Mouse (Mus musculus) lung, embryonic 16.5 days (tissue): ENCODE measurements around the gene Cklf. TPM values are rescaled to one million over a fixed set of nuclear protein-coding genes. Genes with fewer than 3 reads are reported as not detected.

Experiments
- ATAC-seq: fragments of 200-750 bp; cut with Nextera tagmentation; 2 replicates; pipeline ENCODE4 v1.8.0; 2017; ENCODE audit warnings: low read depth, mild to moderate bottlenecking, moderate library complexity
- H3K27ac ChIP-seq: fragments of 300-500 bp; sonication (generic); 2 replicates; pipeline ENCODE4 v1.5.1; 2014; ENCODE audit warnings: mild to moderate bottlenecking, control low read depth, low read length
- H3K27me3 ChIP-seq: fragments of 300-500 bp; sonication (generic); 2 replicates; pipeline ENCODE4 v1.6.1; 2014; ENCODE audit warnings: low read depth, low read length, mixed read lengths; ENCODE audit not compliant: control insufficient read depth, insufficient read depth
- H3K36me3 ChIP-seq: fragments of 300-500 bp; sonication (generic); 2 replicates; pipeline ENCODE4 v1.6.1; 2014; ENCODE audit warnings: low read length; ENCODE audit not compliant: control insufficient read depth, insufficient read depth
- H3K4me1 ChIP-seq: fragments of 300-500 bp; sonication (generic); replicated peaks from 2 replicates; pipeline ENCODE4 v1.6.1; 2014; ENCODE audit warnings: low read length, mixed read lengths; ENCODE audit not compliant: control insufficient read depth, insufficient read depth
- H3K4me2 ChIP-seq: fragments of 300-500 bp; sonication (generic); 2 replicates; pipeline ENCODE4 v1.6.1; 2014; ENCODE audit warnings: low read depth, low read length, control low read depth
- H3K4me3 ChIP-seq: fragments of 300-500 bp; sonication (generic); 2 replicates; pipeline ENCODE4 v1.5.1; 2014; ENCODE audit warnings: mild to moderate bottlenecking, low read length, control low read depth
- H3K9ac ChIP-seq: fragments of 300-500 bp; sonication (generic); 2 replicates; pipeline ENCODE4 v1.6.1; 2014; ENCODE audit warnings: low read length, control low read depth
- H3K9me3 ChIP-seq: fragments of 300-500 bp; sonication (generic); 2 replicates; pipeline ENCODE4 v1.6.1; 2016; ENCODE audit warnings: low read length; ENCODE audit not compliant: control insufficient read depth
- WGBS: fragments of 180-500 bp; shearing (Covaris S2); extraction: QIAGEN DNeasy Blood & Tissue Kit; methylation state at CpG from one replicate; pipeline ENCODE4 v1.1.7; 2014; 5-methylcytosine and 5-hydroxymethylcytosine counted together
- polyA plus RNA-seq: library from polyadenylated mRNA; unstranded; fragments of >200 nt; fragmentation: Nextera tagmentation; extraction: Ambion mirVana; gene quantifications from 2 replicates; pipeline ENCODE4 v1.2.1, GENCODE M21; 2015

Gene Cklf
- polyA plus RNA-seq = 41.4 and 42.1 TPM in 2 replicates

DNA sequence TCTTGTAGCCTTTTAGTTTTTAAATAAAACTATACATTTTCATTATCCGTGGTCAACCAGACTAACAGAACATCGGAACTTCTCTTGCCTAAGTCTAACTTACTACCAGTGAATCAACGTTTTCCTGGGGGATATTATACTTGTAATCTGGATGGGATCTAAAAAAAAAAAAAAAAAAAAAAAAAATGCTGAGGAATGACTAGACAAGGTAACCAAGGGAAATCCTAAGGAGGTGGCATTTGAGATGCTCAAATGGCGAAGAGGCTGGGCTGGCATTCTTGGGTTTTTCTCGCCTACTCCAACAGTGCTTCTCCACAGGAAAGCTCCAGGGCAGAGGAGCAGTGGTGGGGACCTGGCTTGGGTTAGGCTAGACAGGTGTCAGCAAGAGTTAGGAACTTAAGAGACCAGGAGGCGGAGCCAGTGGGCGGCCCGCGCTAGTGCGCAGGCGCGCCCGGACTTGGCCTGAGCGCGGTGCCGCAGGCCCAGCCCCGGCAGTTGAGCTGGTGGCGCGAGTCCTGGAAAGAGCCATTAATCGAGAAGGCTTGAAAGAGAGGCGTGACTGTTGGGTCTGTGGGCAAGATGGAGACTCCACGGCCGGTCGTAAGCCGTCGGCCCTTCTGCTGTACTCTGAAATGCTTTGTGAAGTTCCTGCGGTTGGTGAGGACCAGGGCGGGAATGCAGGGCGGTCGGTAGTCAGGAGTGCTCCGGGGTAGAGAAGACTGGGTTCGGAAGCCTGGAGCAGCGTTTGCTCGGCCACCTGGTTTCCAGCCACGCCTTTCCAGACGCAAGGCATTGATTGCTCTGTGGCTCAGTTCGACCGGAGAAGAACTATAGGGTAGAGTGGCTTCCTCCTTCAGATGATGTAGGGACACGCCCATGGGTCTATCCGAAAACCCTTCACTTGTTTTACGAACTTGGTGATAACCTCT lies at the start of gene Cklf:
TSS of gene Cklf (plus strand) at position 423 of the 929 bp plus-strand sequence.
- 3% methylated on average over 41 of the region's 41 CpGs for WGBS
- Histone ChIP-seq H3K4me3 (peak within 1 kb of the TSS; percentile 82), H3K27ac (peak within 1 kb of the TSS; percentile 92), H3K27me3 (no peaks in the 10 kb centered on the region), H3K4me2 (peak within 1 kb of the TSS; percentile 55), H3K4me1 (peaks cover 10% of the 10 kb centered on the region), H3K9ac (peak within 1 kb of the TSS; percentile 84), H3K9me3 (no peaks in the 10 kb centered on the region), H3K36me3 (no peaks in the 10 kb centered on the region)
- peak; percentile 87 for ATAC-seq

DNA sequence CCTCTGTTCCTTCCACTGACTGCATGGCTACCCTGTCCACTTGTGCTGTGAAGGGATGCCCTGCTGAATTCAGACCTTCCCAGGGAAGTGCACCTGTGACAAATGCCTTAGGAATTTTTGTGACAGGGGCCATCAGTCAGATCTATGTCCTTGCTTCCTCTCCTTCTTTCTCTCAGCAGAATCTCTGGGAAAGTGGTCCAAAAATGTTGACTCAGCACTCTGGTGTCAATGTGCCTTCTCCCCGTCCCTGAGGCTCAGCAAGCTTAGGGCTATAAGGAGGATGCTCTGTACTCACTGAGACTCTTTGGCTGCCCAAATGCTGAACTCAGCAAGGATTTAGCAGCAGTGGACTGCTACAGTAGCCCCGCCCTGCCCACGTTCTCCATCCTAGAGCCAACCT lies 49.0 kb upstream of the Cklf start:
- no peaks in the 10 kb centered on the region for H3K9me3 ChIP-seq
- no peaks in the 10 kb centered on the region for H3K4me1 ChIP-seq
- no peak for ATAC-seq
- H3K9ac ChIP-seq = no peak overlapping the region
- no peak overlapping the region for H3K4me3 ChIP-seq
- 75% methylated on average over 3 of the region's 3 CpGs for WGBS
- H3K4me2 ChIP-seq = no peak overlapping the region
- H3K27me3 ChIP-seq = no peaks in the 10 kb centered on the region
- no peak overlapping the region for H3K27ac ChIP-seq
- no peaks in the 10 kb centered on the region for H3K36me3 ChIP-seq

GRCm38 (mm10) chr8:104202320-104202719 lies 48.3 kb upstream of the Cklf start:
- Histone ChIP-seq H3K27me3 (no peaks in the 10 kb centered on the region), H3K4me1 (no peaks in the 10 kb centered on the region), H3K36me3 (no peaks in the 10 kb centered on the region), H3K9me3 (no peaks in the 10 kb centered on the region), H3K27ac (no peak overlapping the region), H3K4me2 (no peak overlapping the region), H3K4me3 (no peak overlapping the region), H3K9ac (no peak overlapping the region)
- no peak for ATAC-seq
- WGBS = 72% methylated on average over 4 of the region's 4 CpGs

DNA sequence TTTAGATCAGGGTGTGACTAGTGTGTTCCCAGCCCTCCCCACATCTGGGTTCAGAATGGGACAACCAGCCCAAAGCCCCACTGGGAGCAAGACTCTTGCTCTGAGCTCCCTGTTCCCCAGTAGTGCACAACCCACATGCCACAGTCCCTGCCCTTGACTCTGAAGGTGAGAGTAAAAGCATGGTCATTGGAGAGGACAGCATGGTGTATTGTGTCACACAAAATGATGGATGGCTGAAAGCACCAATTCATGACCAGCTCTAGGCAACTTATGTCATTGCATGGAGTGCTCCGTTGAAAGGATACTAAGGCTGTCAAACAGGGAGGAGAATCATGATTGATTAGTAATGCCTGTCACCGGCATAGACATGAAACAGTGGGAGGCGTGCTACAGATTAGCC lies 45.4 kb upstream of the Cklf start:
- 64% methylated on average over 3 of the region's 3 CpGs for WGBS
- ATAC-seq = no peak

GRCm38 (mm10) chr8:104217601-104218000 lies 33.1 kb upstream of the Cklf start:
- 83% methylated on average over 5 of the region's 5 CpGs for WGBS
- H3K9me3 ChIP-seq = no peaks in the 10 kb centered on the region
- no peak overlapping the region for H3K9ac ChIP-seq
- H3K4me3 ChIP-seq = no peak overlapping the region
- H3K36me3 ChIP-seq = no peaks in the 10 kb centered on the region
- no peaks in the 10 kb centered on the region for H3K27me3 ChIP-seq
- no peak for ATAC-seq
- no peak overlapping the region for H3K4me2 ChIP-seq
- no peaks in the 10 kb centered on the region; the same call in 1 of the 2 replicates for H3K4me1 ChIP-seq
- no peak overlapping the region for H3K27ac ChIP-seq

More for the DNA sequence above, 45.4 kb upstream of the Cklf start:
- Histone ChIP-seq H3K4me3 (no peak overlapping the region), H3K4me2 (no peak overlapping the region), H3K4me1 (no peaks in the 10 kb centered on the region), H3K36me3 (no peaks in the 10 kb centered on the region), H3K9ac (no peak overlapping the region), H3K27ac (no peak overlapping the region), H3K27me3 (no peaks in the 10 kb centered on the region), H3K9me3 (no peaks in the 10 kb centered on the region)

DNA sequence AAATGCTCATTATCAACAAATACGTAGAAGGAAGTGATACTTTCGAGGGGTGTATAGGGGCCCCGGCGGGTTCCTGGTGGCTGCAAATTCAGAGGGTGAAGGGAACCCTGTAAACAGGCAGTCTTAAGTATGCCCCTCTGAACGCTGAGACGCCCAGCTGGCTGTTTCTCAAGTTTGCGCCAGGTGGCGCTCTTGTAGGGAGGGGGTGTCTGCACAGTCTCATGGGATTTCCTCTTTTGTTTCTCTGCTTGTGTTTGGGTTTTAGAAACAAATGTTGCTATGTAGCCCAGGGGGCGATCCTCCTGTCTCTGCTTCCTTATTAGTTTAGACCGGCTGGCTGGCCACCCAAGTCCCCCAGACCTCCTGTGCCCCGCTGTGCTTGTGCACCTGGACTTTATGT lies 31.6 kb upstream of the Cklf start:
- Histone ChIP-seq H3K9ac (no peak overlapping the region), H3K4me1 (no peaks in the 10 kb centered on the region; the same call in 1 of the 2 replicates), H3K4me3 (no peak overlapping the region), H3K27ac (no peak overlapping the region), H3K9me3 (no peaks in the 10 kb centered on the region; the same call in 1 of the 2 replicates), H3K36me3 (no peaks in the 10 kb centered on the region), H3K4me2 (no peak overlapping the region), H3K27me3 (no peaks in the 10 kb centered on the region)
- 22% methylated on average over 11 of the region's 11 CpGs for WGBS
- ATAC-seq = 0 out of 2 replicates have a peak, but pooled peaks have one; percentile 32

DNA sequence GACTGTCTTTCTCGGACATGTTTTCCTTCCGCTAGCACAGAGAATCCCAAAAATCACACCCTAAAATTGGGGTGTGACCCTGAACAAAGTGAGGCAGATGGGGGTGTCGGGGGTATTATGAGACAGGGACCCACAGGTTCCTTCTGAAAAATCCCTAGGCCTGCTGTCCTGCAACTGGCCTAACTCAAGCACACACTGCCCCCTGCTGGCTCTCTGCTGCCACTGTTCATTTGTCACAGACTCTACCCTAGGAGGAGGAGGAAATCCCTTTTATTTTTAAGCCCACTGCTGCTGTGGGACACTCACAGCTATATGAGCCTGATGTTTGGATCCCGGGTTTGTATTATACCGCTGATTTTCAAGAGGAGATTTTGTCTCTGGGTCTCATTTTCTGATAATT lies 30.9 kb upstream of the Cklf start:
- Histone ChIP-seq H3K4me2 (no peak overlapping the region), H3K27ac (no peak overlapping the region), H3K4me3 (no peak overlapping the region), H3K27me3 (no peaks in the 10 kb centered on the region), H3K36me3 (no peaks in the 10 kb centered on the region), H3K9me3 (no peaks in the 10 kb centered on the region; the same call in 1 of the 2 replicates), H3K4me1 (no peaks in the 10 kb centered on the region; the same call in 1 of the 2 replicates), H3K9ac (no peak overlapping the region)
- 42% methylated on average over 5 of the region's 5 CpGs for WGBS
- peak; percentile 67 for ATAC-seq

DNA sequence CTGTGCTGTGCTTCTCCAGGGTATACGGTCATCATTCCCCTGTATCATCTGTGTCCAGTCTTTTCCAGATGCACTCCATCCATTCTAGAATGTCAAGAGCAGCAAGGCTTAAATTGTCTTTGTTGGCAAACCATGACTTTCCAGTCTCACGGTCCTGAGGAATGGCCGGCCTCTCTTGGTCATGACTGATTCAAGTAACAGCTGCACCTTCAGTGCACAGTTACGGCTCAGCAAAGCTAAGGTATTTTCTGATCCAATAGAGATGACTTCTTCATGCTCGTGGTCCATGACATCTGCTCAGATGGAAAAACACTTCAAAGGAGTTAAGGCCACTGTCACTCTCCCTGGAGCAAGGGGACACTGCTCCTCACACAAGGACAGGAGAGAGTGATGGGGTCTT lies 23.6 kb upstream of the Cklf start:
- 87% methylated on average over 5 of the region's 5 CpGs for WGBS
- Histone ChIP-seq H3K4me1 (no peaks in the 10 kb centered on the region), H3K4me3 (no peak overlapping the region), H3K36me3 (peaks cover 22% of the 10 kb centered on the region), H3K27ac (no peak overlapping the region), H3K27me3 (no peaks in the 10 kb centered on the region), H3K9me3 (no peaks in the 10 kb centered on the region; the same call in 1 of the 2 replicates), H3K9ac (no peak overlapping the region), H3K4me2 (no peak overlapping the region)
- ATAC-seq = no peak

- WGBS = 86% methylated on average over 9 of the region's 9 CpGs
- Histone ChIP-seq H3K27ac (no peak overlapping the region), H3K27me3 (no peaks in the 10 kb centered on the region), H3K9me3 (no peaks in the 10 kb centered on the region), H3K4me3 (no peak overlapping the region), H3K4me1 (no peaks in the 10 kb centered on the region), H3K9ac (no peak overlapping the region), H3K36me3 (peaks cover 30% of the 10 kb centered on the region), H3K4me2 (no peak overlapping the region)
- ATAC-seq = no peak
Measured at GRCm38 (mm10) chr8:104230377-104230776, 20.3 kb upstream of the Cklf start.
